Mouse (Mus musculus) liver, embryonic 14 days (tissue): ENCODE results near the gene Wdfy1. TPM values are rescaled to one million over a fixed set of nuclear protein-coding genes. Genes with fewer than 3 reads are reported as not detected.

ENCODE experiments used
- polyA plus RNA-seq: library from polyadenylated mRNA; depleted of rRNA; stranded (reverse); fragments of >200 nt; gene quantifications from 2 replicates; pipeline ENCODE4 v1.2.3, GENCODE M21; 2012; rRNA removed

Gene Wdfy1
- polyA plus RNA-seq = 4.4 and 5.5 TPM in 2 replicates

DNA sequence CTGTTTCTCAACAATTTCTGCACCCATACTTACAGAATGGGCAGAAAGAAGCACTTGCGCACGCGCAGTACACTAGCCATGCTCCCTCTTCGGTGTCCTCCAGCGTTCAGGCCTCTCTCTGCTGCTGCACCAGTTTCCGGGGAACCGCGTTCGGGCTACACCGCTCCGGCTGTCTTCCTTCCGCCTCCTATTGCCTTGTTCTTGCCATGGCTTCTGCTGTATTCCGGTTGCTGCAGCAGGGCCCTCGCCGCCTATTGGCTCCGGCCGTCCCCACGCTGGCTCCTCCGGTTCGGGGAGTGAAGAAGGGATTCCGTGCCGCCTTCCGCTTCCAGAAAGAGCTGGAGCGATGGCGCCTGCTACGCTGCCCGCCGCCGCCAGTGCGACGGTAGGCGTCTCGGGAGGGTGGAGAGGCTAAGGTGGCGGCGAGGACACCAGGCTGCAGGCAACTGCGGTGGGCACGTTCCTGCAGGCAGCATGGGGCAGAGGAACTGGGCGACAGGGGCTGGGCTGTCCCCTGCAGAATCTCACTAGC is at the start of gene Wdfy1, which contains the start of gene Mrpl44:
TSS of gene Wdfy1 (minus strand) at position 217 of the 532 bp plus-strand sequence.
TSS of gene Mrpl44 (plus strand) at position 92 of the 532 bp plus-strand sequence.

DNA sequence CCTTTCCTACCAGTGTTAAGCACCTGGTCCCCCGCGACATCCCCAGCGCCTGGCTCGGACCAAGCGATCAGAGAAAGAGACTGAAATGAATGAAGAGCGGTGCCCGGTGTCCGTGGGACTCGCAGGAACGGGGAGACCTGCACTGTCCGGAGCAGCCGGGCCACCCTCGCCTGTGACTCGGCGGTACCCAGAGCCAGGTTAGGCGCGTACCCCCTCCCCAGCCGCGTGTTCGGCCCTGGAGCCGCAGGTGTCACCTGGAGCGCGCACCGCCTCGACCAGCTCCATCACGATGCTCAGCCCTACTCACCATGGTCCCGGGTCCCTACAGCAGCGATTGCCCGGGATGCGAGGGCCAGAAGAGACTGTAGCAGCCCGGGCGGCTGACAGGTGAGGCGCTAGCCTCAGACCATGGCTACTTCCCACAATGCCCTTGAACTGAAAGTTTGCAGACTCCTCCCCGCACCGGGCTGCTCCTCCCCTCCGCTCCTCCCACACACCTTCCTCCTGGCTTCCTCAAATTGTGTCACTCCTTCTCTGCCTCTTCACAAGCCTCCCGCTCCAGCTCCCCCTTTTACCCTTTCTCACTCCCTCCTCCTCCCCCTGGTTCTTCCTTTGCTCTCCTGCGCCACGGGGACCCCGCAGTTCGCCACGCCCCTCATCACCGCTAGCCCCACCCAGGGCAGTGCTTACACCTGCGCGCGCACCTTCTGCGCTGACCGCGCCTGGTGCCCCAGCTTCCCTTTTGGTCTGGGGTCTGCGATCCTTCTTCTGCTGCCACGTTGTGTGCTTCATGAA is 104.2 kb downstream of the Wdfy1 start, which contains the start of gene Ap1s3:
TSS of gene Ap1s3 (minus strand) at position 430 of the 795 bp plus-strand sequence.

Other genes with a start within 250 kb of the Wdfy1 start
- 1.5 and 2.1 TPM in 2 replicates for gene Ap1s3, start 104.2 kb downstream of the Wdfy1 start, polyA plus RNA-seq
- gene Mrpl44, start 125 bp downstream of the Wdfy1 start, polyA plus RNA-seq = 10.5 and 13.9 TPM in 2 replicates
- gene Serpine2, start 85.0 kb upstream of the Wdfy1 start, polyA plus RNA-seq = 2.8 and 3.4 TPM in 2 replicates